Mouse (Mus musculus) liver, embryonic 14.5 days (tissue): ENCODE measurements at regions not wholly inside any gene's neighbourhood (a gene's known extent, or its start where the extent isn't known, plus 50 kb on each side); places are given as distances from the start of the nearest gene placed in this dataset.

Experiments
- CTCF ChIP-seq: IDR thresholded peaks from 2 replicates; pipeline ENCODE4 v1.5.1; 2016; ENCODE audit warnings: antibody characterized with exemption, low read depth, control low read depth
- EP300 ChIP-seq: IDR thresholded peaks from 2 replicates; pipeline ENCODE4 v1.6.1; 2016; ENCODE audit warnings: antibody characterized with exemption, low read depth

DNA sequence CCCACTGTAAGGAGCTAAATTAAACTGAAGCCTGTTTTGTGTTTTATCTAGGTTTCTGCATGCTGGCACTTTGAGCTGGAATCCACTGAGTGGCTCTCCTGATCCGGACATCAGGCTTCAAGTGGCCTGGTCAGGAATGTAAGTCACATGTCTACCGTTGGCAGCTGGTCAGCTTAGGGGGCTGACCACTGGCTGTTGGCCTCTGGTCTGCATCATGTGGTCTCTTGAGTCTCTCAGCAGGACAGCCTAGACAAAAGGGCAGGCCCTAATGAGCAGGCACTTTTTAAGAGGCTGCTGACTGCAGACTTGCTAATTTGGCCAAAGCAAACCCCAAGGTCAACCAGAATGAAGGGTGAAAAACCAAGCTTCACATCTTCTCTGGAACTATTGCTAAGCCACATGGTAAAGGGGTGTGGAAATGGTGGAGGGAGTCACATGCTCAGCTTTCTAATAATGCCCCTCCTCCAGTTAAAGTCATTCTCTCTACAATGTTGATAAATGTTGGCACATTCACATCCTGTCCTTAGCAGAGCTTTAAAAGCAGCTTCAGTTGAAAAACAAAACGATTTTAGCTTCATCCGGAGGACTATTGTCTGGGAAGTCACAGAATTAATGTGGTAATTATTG lies 493.1 kb downstream of the Slc4a3 start:
- TF ChIP-seq CTCF (no peak), EP300 (no peak)
